Mouse (Mus musculus) forebrain, embryonic 16.5 days (tissue): Measurements from ENCODE around the gene Arf5. TPM values are rescaled to one million over a fixed set of nuclear protein-coding genes. Genes with fewer than 3 reads are reported as not detected.

Source experiments
- ATAC-seq: fragments of 200-750 bp; cut with Nextera tagmentation; 2 replicates; pipeline ENCODE4 v1.8.0; 2017; ENCODE audit warnings: mild to moderate bottlenecking, moderate library complexity
- H3K27ac ChIP-seq: fragments of 300-500 bp; sonication (generic); 2 replicates; pipeline ENCODE4 v1.5.1; 2014; ENCODE audit warnings: low read length, control low read depth
- H3K27me3 ChIP-seq: fragments of 300-500 bp; sonication (generic); replicated peaks from 2 replicates; pipeline ENCODE4 v1.6.1; 2014; ENCODE audit warnings: low read length; ENCODE audit not compliant: control insufficient read depth, insufficient read depth
- H3K36me3 ChIP-seq: fragments of 300-500 bp; sonication (generic); 2 replicates; pipeline ENCODE4 v1.6.1; 2014; ENCODE audit not compliant: control insufficient read depth, insufficient read depth
- H3K4me1 ChIP-seq: fragments of 300-500 bp; sonication (generic); replicated peaks from 2 replicates; pipeline ENCODE4 v1.6.1; 2014; ENCODE audit warnings: low read length; ENCODE audit not compliant: control insufficient read depth, insufficient read depth
- H3K4me2 ChIP-seq: fragments of 300-500 bp; sonication (generic); 2 replicates; pipeline ENCODE4 v1.6.1; 2014; ENCODE audit warnings: mild to moderate bottlenecking, low read length, control low read depth
- H3K4me3 ChIP-seq: fragments of 300-500 bp; sonication (generic); replicated peaks from 2 replicates; pipeline ENCODE4 v1.5.1; 2014; ENCODE audit warnings: mild to moderate bottlenecking, low read length, control low read depth
- H3K9ac ChIP-seq: fragments of 300-500 bp; sonication (generic); replicated peaks from 2 replicates; pipeline ENCODE4 v1.6.1; 2014; ENCODE audit warnings: low read depth, low read length, control low read depth
- H3K9me3 ChIP-seq: fragments of 300-500 bp; sonication (generic); 2 replicates; pipeline ENCODE4 v1.6.1; 2016; ENCODE audit warnings: low read length; ENCODE audit not compliant: control insufficient read depth
- WGBS: fragments of 180-500 bp; shearing (Covaris S2); extraction: QIAGEN DNeasy Blood & Tissue Kit; methylation state at CpG from one replicate; pipeline ENCODE4 v1.1.7; 2014; 5-methylcytosine and 5-hydroxymethylcytosine counted together
- polyA plus RNA-seq: library from polyadenylated mRNA; unstranded; fragments of >200 nt; fragmentation: Nextera tagmentation; extraction: Ambion mirVana; gene quantifications from 2 replicates; pipeline ENCODE4 v1.2.1, GENCODE M21; 2015

The Arf5 gene
- polyA plus RNA-seq, 1 experiment from 2014 or later: 423 TPM

GRCm38 (mm10) chr6:28410053-28410452 lies 13.3 kb upstream of the Arf5 start:
- Histone ChIP-seq H3K9ac (no peak overlapping the region), H3K4me3 (no peak overlapping the region), H3K4me2 (no peak overlapping the region), H3K27ac (no peak overlapping the region), H3K9me3 (no peaks in the 10 kb centered on the region), H3K4me1 (no peaks in the 10 kb centered on the region), H3K36me3 (no peaks in the 10 kb centered on the region), H3K27me3 (no peaks in the 10 kb centered on the region)
- 91% methylated on average over 9 of the region's 9 CpGs for WGBS
- ATAC-seq: no peak

- no peak overlapping the region for H3K9ac ChIP-seq
- peaks cover 11% of the 10 kb centered on the region for H3K36me3 ChIP-seq
- no peak overlapping the region for H3K27ac ChIP-seq
Measured at GRCm38 (mm10) chr6:28411236-28411635, 12.1 kb upstream of the Arf5 start.

GRCm38 (mm10) chr6:28416981-28417380 lies 6.4 kb upstream of the Arf5 start:
- peaks cover 20% of the 10 kb centered on the region for H3K4me1 ChIP-seq
- ATAC-seq: no peak
- H3K36me3 ChIP-seq: peaks cover 28% of the 10 kb centered on the region
- no peak overlapping the region for H3K9ac ChIP-seq
- 84% methylated on average over 4 of the region's 4 CpGs for WGBS
- H3K9me3 ChIP-seq: no peaks in the 10 kb centered on the region
- no peak overlapping the region for H3K4me2 ChIP-seq
- no peaks in the 10 kb centered on the region for H3K27me3 ChIP-seq
- no peak overlapping the region for H3K27ac ChIP-seq
- H3K4me3 ChIP-seq: no peak overlapping the region

More at GRCm38 (mm10) chr6:28411236-28411635, 12.1 kb upstream of the Arf5 start:
- Histone ChIP-seq H3K4me1 (no peaks in the 10 kb centered on the region), H3K27me3 (no peaks in the 10 kb centered on the region), H3K4me3 (no peak overlapping the region), H3K4me2 (no peak overlapping the region), H3K9me3 (no peaks in the 10 kb centered on the region)
- no peak for ATAC-seq
- WGBS: 74% methylated on average over 2 of the region's 2 CpGs

- Histone ChIP-seq H3K4me3 (no peak overlapping the region), H3K9ac (no peak overlapping the region), H3K9me3 (no peaks in the 10 kb centered on the region), H3K36me3 (peaks cover 28% of the 10 kb centered on the region), H3K27ac (no peak overlapping the region), H3K27me3 (no peaks in the 10 kb centered on the region), H3K4me2 (no peak overlapping the region), H3K4me1 (peaks cover 23% of the 10 kb centered on the region)
- ATAC-seq: no peak
- 84% methylated on average over 14 of the region's 14 CpGs for WGBS
Measured at GRCm38 (mm10) chr6:28418449-28418848, 4.9 kb upstream of the Arf5 start.

- Histone ChIP-seq H3K4me3 (no peak overlapping the region), H3K4me1 (peaks cover 30% of the 10 kb centered on the region), H3K4me2 (peak overlapping the region; percentile 98), H3K9me3 (no peaks in the 10 kb centered on the region), H3K9ac (no peak overlapping the region), H3K27me3 (no peaks in the 10 kb centered on the region), H3K36me3 (peaks cover 28% of the 10 kb centered on the region), H3K27ac (no peak overlapping the region)
- 84% methylated on average over 2 of the region's 2 CpGs for WGBS
- no peak for ATAC-seq
Measured at GRCm38 (mm10) chr6:28419673-28420072, 3.7 kb upstream of the Arf5 start.

- Histone ChIP-seq H3K27ac (no peak overlapping the region), H3K4me1 (peaks cover 35% of the 10 kb centered on the region), H3K4me3 (peak overlapping the region; percentile 90), H3K36me3 (peaks cover 26% of the 10 kb centered on the region), H3K27me3 (no peaks in the 10 kb centered on the region), H3K9me3 (no peaks in the 10 kb centered on the region), H3K4me2 (peak overlapping the region; percentile 98), H3K9ac (no peak overlapping the region; the same call in 1 of the 2 replicates)
- ATAC-seq: no peak
- 86% methylated on average over 17 of the region's 17 CpGs for WGBS
Measured at GRCm38 (mm10) chr6:28420361-28420760, 3.0 kb upstream of the Arf5 start.

GRCm38 (mm10) chr6:28420865-28421264 lies 2.5 kb upstream of the Arf5 start:
- Histone ChIP-seq H3K27me3 (no peaks in the 10 kb centered on the region), H3K4me1 (peaks cover 35% of the 10 kb centered on the region), H3K4me3 (peak overlapping the region; percentile 90), H3K36me3 (peaks cover 20% of the 10 kb centered on the region), H3K4me2 (peak overlapping the region; percentile 98), H3K27ac (no peak overlapping the region), H3K9me3 (no peaks in the 10 kb centered on the region), H3K9ac (peak overlapping the region; percentile 83)
- 24% methylated on average over 13 of the region's 13 CpGs for WGBS
- ATAC-seq: no peak

- Histone ChIP-seq H3K27ac (0 out of 2 replicates have a peak overlapping the region, but pooled peaks have one; percentile 35), H3K4me3 (peak overlapping the region; percentile 90), H3K9ac (peak overlapping the region; percentile 83), H3K36me3 (peaks cover 15% of the 10 kb centered on the region), H3K9me3 (no peaks in the 10 kb centered on the region), H3K27me3 (no peaks in the 10 kb centered on the region), H3K4me1 (peaks cover 35% of the 10 kb centered on the region), H3K4me2 (peak overlapping the region; percentile 98)
- under 1% methylated on average over 27 of the region's 27 CpGs for WGBS
- peak; percentile 85 for ATAC-seq
Measured at GRCm38 (mm10) chr6:28421469-28422000, 1.8 kb upstream of the Arf5 start.

- Histone ChIP-seq H3K4me3 (peak overlapping the region; percentile 84), H3K4me2 (peak overlapping the region; percentile 42), H3K36me3 (peaks cover 13% of the 10 kb centered on the region), H3K9me3 (no peaks in the 10 kb centered on the region), H3K9ac (peak overlapping the region; percentile 98; the same call in 1 of the 2 replicates), H3K27ac (0 out of 2 replicates have a peak overlapping the region, but pooled peaks have one; percentile 34), H3K4me1 (peaks cover 35% of the 10 kb centered on the region), H3K27me3 (no peaks in the 10 kb centered on the region)
- WGBS: 71% methylated on average over 15 of the region's 15 CpGs
- no peak; the same call in 1 of the 2 replicates for ATAC-seq
Measured at GRCm38 (mm10) chr6:28422651-28423290, 589 bp upstream of the Arf5 start.
